Mouse (Mus musculus) left cerebral cortex, postnatal 10 days (tissue): ENCODE results near the gene Sipa1l2. TPM values are rescaled to one million over a fixed set of nuclear protein-coding genes. Genes with fewer than 3 reads are reported as not detected.

Source experiments
- DNase-seq, 2 experiments: peaks; one replicate each; pipeline ENCODE4 v3.0.0; 2021 to 2022; ENCODE audit warnings: low spot score in 2 of 2, mixed read lengths in 1 of 2; ENCODE audit errors: extremely low spot score in 1 of 2
- intact Hi-C: fragments of 180-260 bp; cut with DNase I; formaldehyde crosslinking; loops from one replicate; pipeline ENCODE4 v1.15.1; 2025
- total RNA-seq, 2 experiments: library from RNA; stranded (reverse); gene quantifications; 2 replicates each; pipeline ENCODE4 v1.2.3; 2021

Gene Sipa1l2
- total RNA-seq, 2 experiments from 2014 or later = 36.6 to 38.6 TPM

GRCm38 (mm10) chr8:125556706-125557105 is 12.9 kb downstream of the Sipa1l2 start:
- intact Hi-C loops = no loop called here
- peak in 1 of 2 experiments; percentile 50 for DNase-seq

GRCm38 (mm10) chr8:125550567-125550966 is 19.0 kb downstream of the Sipa1l2 start:
- DNase-seq = no peak

GRCm38 (mm10) chr8:125547296-125547695 is 22.3 kb downstream of the Sipa1l2 start:
- intact Hi-C loops = no loop called here
- DNase-seq = no peak

More at GRCm38 (mm10) chr8:125550567-125550966, 19.0 kb downstream of the Sipa1l2 start:
- intact Hi-C loops = no loop called here

- intact Hi-C loops = no loop called here
- no peak for DNase-seq
These were observed 23.7 kb downstream of the Sipa1l2 start for GRCm38 (mm10) chr8:125545866-125546265.

- no peak for DNase-seq
- intact Hi-C loops = no loop called here
These were observed 26.6 kb downstream of the Sipa1l2 start for GRCm38 (mm10) chr8:125542893-125543613.

GRCm38 (mm10) chr8:125539056-125540013 is 30.3 kb downstream of the Sipa1l2 start:
- DNase-seq = no peak
- intact Hi-C loops = no loop called here

- DNase-seq = no peak
- intact Hi-C loops = no loop called here
These were observed 31.3 kb downstream of the Sipa1l2 start for GRCm38 (mm10) chr8:125538265-125538664.

GRCm38 (mm10) chr8:125533709-125534108 is 35.9 kb downstream of the Sipa1l2 start:
- intact Hi-C loops = no loop called here
- no peak for DNase-seq

GRCm38 (mm10) chr8:125532953-125533352 is 36.7 kb downstream of the Sipa1l2 start:
- no peak for DNase-seq
- intact Hi-C loops = no loop called here

GRCm38 (mm10) chr8:125532177-125532576 is 37.4 kb downstream of the Sipa1l2 start:
- DNase-seq = no peak

GRCm38 (mm10) chr8:125531640-125532039 is 38.0 kb downstream of the Sipa1l2 start:
- no peak for DNase-seq
- intact Hi-C loops = no loop called here

More at GRCm38 (mm10) chr8:125532177-125532576, 37.4 kb downstream of the Sipa1l2 start:
- intact Hi-C loops = no loop called here

GRCm38 (mm10) chr8:125531088-125531438 is 38.5 kb downstream of the Sipa1l2 start:
- peak in 1 of 2 experiments; percentile 61 for DNase-seq
- intact Hi-C loops = no loop called here

GRCm38 (mm10) chr8:125530187-125531087 is 39.2 kb downstream of the Sipa1l2 start:
- intact Hi-C loops = no loop called here

GRCm38 (mm10) chr8:125529019-125529418 is 40.6 kb downstream of the Sipa1l2 start:
- DNase-seq = no peak
- intact Hi-C loops = loop anchor here (5.0 kb wide), 1 partner anchor 33 kb away; no protein-coding TSS in a partner anchor

More at GRCm38 (mm10) chr8:125530187-125531087, 39.2 kb downstream of the Sipa1l2 start:
- DNase-seq = no peak

- no peak for DNase-seq
- intact Hi-C loops = loop anchor here (5.0 kb wide), 1 partner anchor 34 kb away; no protein-coding TSS in a partner anchor
These were observed 41.7 kb downstream of the Sipa1l2 start for GRCm38 (mm10) chr8:125527941-125528340.

- intact Hi-C loops = loop anchor here (5.0 kb wide), 1 partner anchor 35 kb away; no protein-coding TSS in a partner anchor
- no peak for DNase-seq
These were observed 42.6 kb downstream of the Sipa1l2 start for GRCm38 (mm10) chr8:125526999-125527398.

GRCm38 (mm10) chr8:125526582-125526981 is 43.0 kb downstream of the Sipa1l2 start:
- intact Hi-C loops = loop anchor here (5.0 kb wide), 1 partner anchor 36 kb away; no protein-coding TSS in a partner anchor
- no peak for DNase-seq

- intact Hi-C loops = no loop called here
- no peak for DNase-seq
These were observed 45.1 kb downstream of the Sipa1l2 start for GRCm38 (mm10) chr8:125524479-125524878.
